Mouse (Mus musculus): ENCODE measurements around the gene Spem2. TPM values are rescaled to one million over a fixed set of nuclear protein-coding genes. Genes with fewer than 3 reads are reported as not detected.

The Spem2 gene
- total and polyA plus RNA-seq, 3 experiments, result not detected

DNA sequence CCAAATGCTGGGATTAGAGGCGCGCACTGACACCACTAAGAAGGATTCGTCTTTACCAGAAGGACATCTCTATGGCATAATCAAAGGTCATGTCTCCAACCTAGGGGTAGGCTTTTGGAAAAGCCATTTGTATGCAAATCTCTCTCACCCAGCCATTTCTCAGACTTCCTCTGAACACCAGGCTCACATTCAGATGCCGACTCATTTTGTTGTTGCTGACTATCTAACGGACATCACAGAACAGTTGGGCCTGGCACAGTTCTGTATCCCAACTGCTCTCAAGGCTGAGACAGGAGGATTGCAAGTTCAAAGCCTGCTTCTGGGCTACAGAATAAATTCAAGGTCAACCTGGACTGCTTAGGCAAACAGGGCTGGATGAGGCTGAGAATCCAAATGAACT lies 31.0 kb downstream of the Spem2 start:
- Histone ChIP-seq H3K9me3 (replicated peaks; ENCODE audit: low read length) (no peaks in the 10 kb centered on the region), H3K27ac (ENCODE audit: insufficient read depth, low read depth) (no peak overlapping the region), H3K27me3 (replicated peaks) (no peaks in the 10 kb centered on the region), H3K79me2 (replicated peaks; ENCODE audit: control insufficient read depth, extremely low read depth, insufficient read depth, poor library complexity, severe bottlenecking) (no peaks in the 10 kb centered on the region), H3K4me3 (replicated peaks in 1 of 3; ENCODE audit: low read depth in 2 of 3, low read length in 2 of 3, poor library complexity in 1 of 3) (no peak overlapping the region), H3K9ac (ENCODE audit: insufficient read depth, low read depth) (no peak overlapping the region), H3K4me1 (ENCODE audit: control insufficient read depth in 1 of 2, insufficient read depth in 2 of 2) (peaks cover 0 to 19% of the 10 kb centered on the region in 2 experiments; a peak in 2 of 4 replicates), H3K4me2 (ENCODE audit: insufficient read depth, low read depth, poor library complexity, severe bottlenecking) (no peak overlapping the region), H3K36me3 (replicated peaks in 1 of 2; ENCODE audit: control insufficient read depth in 1 of 2, insufficient read depth in 1 of 2, low read length in 1 of 2) (peaks cover 0 to 6% of the 10 kb centered on the region in 2 experiments)
- dilution Hi-C loops (cut with MboI; ENCODE audit: extremely low pct_ligation_motif_present, extremely low pct_unique_long_range_greater_than_20kb, low sequenced_read_pairs) (no loop called here), in situ Hi-C loops (cut with MboI; ENCODE audit: low pct_ligation_motif_present, low pct_unique_long_range_greater_than_20kb, low sequenced_read_pairs) (no loop called here)
- TF ChIP-seq JUND (conservative IDR thresholded peaks at IDR 0.05; ENCODE audit: low read depth, low read length), result no peak
- TF ChIP-seq NELFE (IDR thresholded peaks at IDR 0.05; ENCODE audit: low read depth, low read length), result no peak
- TF ChIP-seq E2F4 (IDR thresholded peaks at IDR 0.05; ENCODE audit: insufficient replicate concordance, low read depth, low read length), result no peak
- no peak for TF ChIP-seq ETS1 (conservative IDR thresholded peaks at IDR 0.05; ENCODE audit: low read depth, low read length)
- no peak for TF ChIP-seq UBTF (IDR thresholded peaks at IDR 0.05; ENCODE audit: low read depth, low read length)
- no peak for TF ChIP-seq SIN3A (IDR thresholded peaks at IDR 0.05; ENCODE audit: low read length)
- no peak for TF ChIP-seq RCOR1 (conservative IDR thresholded peaks at IDR 0.05; ENCODE audit: low read depth, low read length)
- no peak for DNase-seq (ENCODE audit: extremely low read depth)

DNA sequence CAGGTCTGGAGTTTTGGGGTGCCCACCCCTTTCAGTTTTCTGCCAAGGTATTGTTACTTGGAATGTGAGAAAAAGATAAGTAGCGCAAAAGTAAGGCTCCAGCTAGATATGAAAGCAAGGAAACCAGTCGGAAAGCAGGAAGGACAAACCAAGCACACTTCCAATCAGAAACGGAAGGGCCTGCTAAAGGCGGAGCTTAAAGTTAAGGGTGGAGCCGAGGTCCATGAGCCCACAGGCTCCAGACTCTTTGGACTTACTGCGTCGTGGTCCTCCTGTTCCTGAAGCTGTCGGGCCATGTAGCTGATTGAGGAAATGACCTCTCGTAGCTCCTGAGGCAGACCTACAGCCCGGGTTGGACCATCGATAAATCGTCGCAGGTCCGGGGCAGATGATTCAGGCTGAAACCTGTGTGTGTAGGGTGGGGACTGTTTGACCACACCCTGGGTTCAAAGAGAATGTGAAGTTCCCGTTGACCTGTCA lies 33.4 kb downstream of the Spem2 start:
- H3K9ac ChIP-seq (ENCODE audit: insufficient read depth, low read depth), result peak overlapping the region; percentile 60
- peak; percentile 81 for DNase-seq (ENCODE audit: extremely low read depth)
- H3K79me2 ChIP-seq (replicated peaks; ENCODE audit: control insufficient read depth, extremely low read depth, insufficient read depth, poor library complexity, severe bottlenecking), result no peaks in the 10 kb centered on the region
- H3K27me3 ChIP-seq (replicated peaks), result no peaks in the 10 kb centered on the region
- dilution Hi-C loops (cut with MboI; ENCODE audit: extremely low pct_ligation_motif_present, extremely low pct_unique_long_range_greater_than_20kb, low sequenced_read_pairs) (no loop called here), in situ Hi-C loops (cut with MboI; ENCODE audit: low pct_ligation_motif_present, low pct_unique_long_range_greater_than_20kb, low sequenced_read_pairs) (no loop called here)
- H3K27ac ChIP-seq (ENCODE audit: insufficient read depth, low read depth), result 0 out of 2 replicates have a peak overlapping the region, but pooled peaks have one; percentile 5
- H3K36me3 ChIP-seq (replicated peaks in 1 of 2; ENCODE audit: control insufficient read depth in 1 of 2, insufficient read depth in 1 of 2, low read length in 1 of 2), result peaks cover 0 to 9% of the 10 kb centered on the region in 2 experiments
- peak overlapping the region; percentile 46 to 54 (median 49) for H3K4me3 ChIP-seq (replicated peaks in 1 of 3; ENCODE audit: low read depth in 2 of 3, low read length in 2 of 3, poor library complexity in 1 of 3)
- peaks cover 0 to 29% of the 10 kb centered on the region in 2 experiments; a peak in 2 of 4 replicates for H3K4me1 ChIP-seq (ENCODE audit: control insufficient read depth in 1 of 2, insufficient read depth in 2 of 2)
- H3K4me2 ChIP-seq (ENCODE audit: insufficient read depth, low read depth, poor library complexity, severe bottlenecking), result peak overlapping the region; percentile 92
- no peaks in the 10 kb centered on the region for H3K9me3 ChIP-seq (replicated peaks; ENCODE audit: low read length)
- no peak for TF ChIP-seq RAD21 (IDR thresholded peaks at IDR 0.05; ENCODE audit: low read depth, low read length)
- TF ChIP-seq ELF1 (IDR thresholded peaks at IDR 0.05; ENCODE audit: low read depth, low read length), result peak; percentile 88
- TF ChIP-seq MAZ (IDR thresholded peaks at IDR 0.05; ENCODE audit: low read depth, low read length), result 0 out of 2 replicates have a peak, but pooled peaks have one; percentile 36
- no peak for TF ChIP-seq ETS1 (conservative IDR thresholded peaks at IDR 0.05; ENCODE audit: low read depth, low read length)
- no peak for TF ChIP-seq JUN (IDR thresholded peaks at IDR 0.05; ENCODE audit: insufficient read depth, low read depth, low read length)
- TF ChIP-seq CHD2 (IDR thresholded peaks at IDR 0.05; ENCODE audit: low read length), result no peak
- TF ChIP-seq ZNF384 (IDR thresholded peaks at IDR 0.05; ENCODE audit: low read depth, low read length), result no peak
- no peak for TF ChIP-seq USF2 (conservative IDR thresholded peaks at IDR 0.05; ENCODE audit: low read depth, low read length)
- peak; percentile 88 for TF ChIP-seq TBP (conservative IDR thresholded peaks at IDR 0.05; ENCODE audit: low read depth, low read length)
- no peak for TF ChIP-seq CHD1 (IDR thresholded peaks at IDR 0.05; ENCODE audit: low read depth, low read length)
- peak; percentile 73 for TF ChIP-seq TCF12 (IDR thresholded peaks at IDR 0.05; ENCODE audit: low read depth, low read length)
- TF ChIP-seq RCOR1 (conservative IDR thresholded peaks at IDR 0.05; ENCODE audit: low read depth, low read length), result no peak
- peak; percentile 66; the same call in 1 of the 2 replicates for TF ChIP-seq MAX (IDR thresholded peaks at IDR 0.05; ENCODE audit: low read length)
- TF ChIP-seq IRF4 (IDR thresholded peaks at IDR 0.05; ENCODE audit: low read depth, low read length), result peak; percentile 50
- peak; percentile 82 for TF ChIP-seq SIN3A (IDR thresholded peaks at IDR 0.05; ENCODE audit: low read length)
- no peak for TF ChIP-seq KAT2A (IDR thresholded peaks at IDR 0.05; ENCODE audit: insufficient replicate concordance, low read length)
- TF ChIP-seq MXI1 (IDR thresholded peaks at IDR 0.05; ENCODE audit: low read depth, low read length), result no peak; the same call in 1 of the 2 replicates
- no peak for TF ChIP-seq GABPA (IDR thresholded peaks at IDR 0.05; ENCODE audit: insufficient replicate concordance, low read depth, low read length)
- no peak for TF ChIP-seq UBTF (IDR thresholded peaks at IDR 0.05; ENCODE audit: low read depth, low read length)
- TF ChIP-seq MAFK (IDR thresholded peaks at IDR 0.05; ENCODE audit: insufficient replicate concordance, low read length), result no peak
- TF ChIP-seq USF1 (IDR thresholded peaks at IDR 0.05; ENCODE audit: low read depth, low read length), result no peak
- peak; percentile 88 for TF ChIP-seq NELFE (IDR thresholded peaks at IDR 0.05; ENCODE audit: low read depth, low read length)
- TF ChIP-seq BHLHE40 (IDR thresholded peaks at IDR 0.05; ENCODE audit: low read depth, low read length), result no peak
- no peak for TF ChIP-seq EP300 (IDR thresholded peaks at IDR 0.05; ENCODE audit: low read length)
- TF ChIP-seq NRF1 (IDR thresholded peaks at IDR 0.05; ENCODE audit: low read depth, low read length), result no peak
- peak; percentile 92 for TF ChIP-seq ZMIZ1 (IDR thresholded peaks at IDR 0.05; ENCODE audit: low read depth, low read length)
- TF ChIP-seq JUND (conservative IDR thresholded peaks at IDR 0.05; ENCODE audit: low read depth, low read length), result no peak
- peak; percentile 94 for TF ChIP-seq POLR2A (IDR thresholded peaks at IDR 0.05; ENCODE audit: low read depth, low read length)
- TF ChIP-seq HCFC1 (IDR thresholded peaks at IDR 0.05; ENCODE audit: low read depth, low read length), result peak; percentile 69
- TF ChIP-seq POLR2AphosphoS2 (IDR thresholded peaks at IDR 0.05; ENCODE audit: low read depth, low read length), result peak; percentile 46; the same call in 1 of the 2 replicates

All from CH12.LX (cell line).